Mouse (Mus musculus) lung, embryonic 14.5 days (tissue): Measurements from ENCODE around the gene Msi2. TPM values are rescaled to one million over a fixed set of nuclear protein-coding genes. Genes with fewer than 3 reads are reported as not detected.

Experiments used
- ATAC-seq: fragments of 200-750 bp; cut with Nextera tagmentation; 2 replicates; pipeline ENCODE4 v1.8.0; 2017; ENCODE audit warnings: mild to moderate bottlenecking, moderate TSS enrichment, moderate library complexity; ENCODE audit not compliant: insufficient read depth
- DNase-seq: peaks from one replicate; pipeline ENCODE4 v3.0.0-alpha.2; 2015
- H3K27ac ChIP-seq: fragments of 300-500 bp; sonication (generic); 2 replicates; pipeline ENCODE4 v1.5.1; 2014; ENCODE audit warnings: low read depth, mild to moderate bottlenecking, moderate library complexity
- H3K27me3 ChIP-seq: fragments of 300-500 bp; sonication (generic); 2 replicates; pipeline ENCODE4 v1.6.1; 2014; ENCODE audit warnings: low read length, control low read depth; ENCODE audit not compliant: insufficient read depth
- H3K36me3 ChIP-seq: fragments of 300-500 bp; sonication (generic); 2 replicates; pipeline ENCODE4 v1.6.1; 2014; ENCODE audit warnings: control low read depth; ENCODE audit not compliant: insufficient read depth
- H3K4me1 ChIP-seq: fragments of 300-500 bp; sonication (generic); 2 replicates; pipeline ENCODE4 v1.6.1; 2014; ENCODE audit warnings: antibody characterized with exemption, control low read depth; ENCODE audit not compliant: insufficient read depth
- H3K4me2 ChIP-seq: fragments of 300-500 bp; sonication (generic); 2 replicates; pipeline ENCODE4 v1.6.1; 2014; ENCODE audit warnings: mild to moderate bottlenecking
- H3K4me3 ChIP-seq: fragments of 300-500 bp; sonication (generic); 2 replicates; pipeline ENCODE4 v1.5.1; 2014; ENCODE audit warnings: low read depth, low read length
- H3K9ac ChIP-seq: fragments of 300-500 bp; sonication (generic); 2 replicates; pipeline ENCODE4 v1.6.1; 2014
- H3K9me3 ChIP-seq: fragments of 300-500 bp; sonication (generic); 2 replicates; pipeline ENCODE4 v1.6.1; 2016; ENCODE audit warnings: low read depth, low read length, control low read depth
- CTCF ChIP-seq: IDR thresholded peaks from 2 replicates; pipeline ENCODE4 v1.5.1; 2016; ENCODE audit warnings: antibody characterized with exemption, low read depth
- WGBS: fragments of 180-500 bp; shearing (Covaris S2); extraction: QIAGEN DNeasy Blood & Tissue Kit; methylation state at CpG from one replicate; pipeline ENCODE4 v1.1.7; 2014; 5-methylcytosine and 5-hydroxymethylcytosine counted together
- polyA plus RNA-seq: library from polyadenylated mRNA; unstranded; fragments of >200 nt; fragmentation: Nextera tagmentation; extraction: Ambion mirVana; gene quantifications from 2 replicates; pipeline ENCODE4 v1.2.1, GENCODE M21; 2014

Gene Msi2
- polyA plus RNA-seq, 1 experiment from 2014 or later: 12.7 TPM

- Histone ChIP-seq H3K9ac (no peak overlapping the region), H3K4me3 (no peak overlapping the region), H3K27ac (no peak overlapping the region), H3K4me2 (no peak overlapping the region), H3K9me3 (no peaks in the 10 kb centered on the region), H3K36me3 (peaks cover 29% of the 10 kb centered on the region), H3K4me1 (no peaks in the 10 kb centered on the region; the same call in none of the 2 replicates), H3K27me3 (no peaks in the 10 kb centered on the region)
- TF ChIP-seq CTCF: no peak
- peak; percentile 53 for DNase-seq
- peak; percentile 63; the same call in 1 of the 2 replicates for ATAC-seq
- WGBS: 48% methylated on average over 18 of the region's 18 CpGs
Observed at GRCm38 (mm10) chr11:88675526-88676353, 42.6 kb downstream of the Msi2 start.

- no peak overlapping the region for H3K4me2 ChIP-seq
- ATAC-seq: no peak
- H3K27me3 ChIP-seq: no peaks in the 10 kb centered on the region
- H3K9me3 ChIP-seq: no peaks in the 10 kb centered on the region
- H3K4me1 ChIP-seq: no peaks in the 10 kb centered on the region; the same call in 1 of the 2 replicates
- 60% methylated on average over 9 of the region's 9 CpGs for WGBS
- H3K36me3 ChIP-seq: peaks cover 29% of the 10 kb centered on the region
- H3K9ac ChIP-seq: no peak overlapping the region
- H3K4me3 ChIP-seq: no peak overlapping the region
- no peak for TF ChIP-seq CTCF
- H3K27ac ChIP-seq: no peak overlapping the region
- no peak for DNase-seq
Observed at GRCm38 (mm10) chr11:88674075-88674474, 44.2 kb downstream of the Msi2 start.

GRCm38 (mm10) chr11:88670925-88671324 lies 47.4 kb downstream of the Msi2 start:
- 86% methylated on average over 5 of the region's 5 CpGs for WGBS
- no peak overlapping the region for H3K9ac ChIP-seq
- H3K36me3 ChIP-seq: peaks cover 41% of the 10 kb centered on the region
- TF ChIP-seq CTCF: no peak
- no peak overlapping the region for H3K27ac ChIP-seq
- DNase-seq (no peak), ATAC-seq (no peak)
- H3K27me3 ChIP-seq: no peaks in the 10 kb centered on the region
- H3K4me2 ChIP-seq: no peak overlapping the region
- no peak overlapping the region for H3K4me3 ChIP-seq
- no peaks in the 10 kb centered on the region; the same call in 1 of the 2 replicates for H3K4me1 ChIP-seq
- H3K9me3 ChIP-seq: no peaks in the 10 kb centered on the region

GRCm38 (mm10) chr11:88669106-88669505 lies 49.2 kb downstream of the Msi2 start:
- Histone ChIP-seq H3K4me3 (no peak overlapping the region), H3K9ac (no peak overlapping the region), H3K9me3 (no peaks in the 10 kb centered on the region), H3K36me3 (peaks cover 41% of the 10 kb centered on the region), H3K4me1 (no peaks in the 10 kb centered on the region), H3K27ac (no peak overlapping the region), H3K27me3 (no peaks in the 10 kb centered on the region), H3K4me2 (no peak overlapping the region)
- no peak for ATAC-seq
- TF ChIP-seq CTCF: no peak
- 77% methylated on average over 7 of the region's 7 CpGs for WGBS
- no peak for DNase-seq

GRCm38 (mm10) chr11:88668345-88668744 lies 50.0 kb downstream of the Msi2 start:
- DNase-seq (no peak), ATAC-seq (no peak)
- Histone ChIP-seq H3K36me3 (peaks cover 45% of the 10 kb centered on the region), H3K4me2 (no peak overlapping the region), H3K27ac (no peak overlapping the region), H3K9me3 (no peaks in the 10 kb centered on the region), H3K4me1 (no peaks in the 10 kb centered on the region), H3K9ac (no peak overlapping the region), H3K27me3 (no peaks in the 10 kb centered on the region), H3K4me3 (no peak overlapping the region)
- TF ChIP-seq CTCF: no peak
- WGBS: 92% methylated on average over 14 of the region's 14 CpGs

- Histone ChIP-seq H3K4me2 (no peak overlapping the region), H3K9me3 (no peaks in the 10 kb centered on the region), H3K27me3 (no peaks in the 10 kb centered on the region), H3K4me3 (no peak overlapping the region), H3K36me3 (peaks cover 31% of the 10 kb centered on the region; the same call in 1 of the 2 replicates), H3K4me1 (no peaks in the 10 kb centered on the region; the same call in 1 of the 2 replicates), H3K27ac (no peak overlapping the region), H3K9ac (no peak overlapping the region)
- WGBS: 79% methylated on average over 15 of the region's 15 CpGs
- no peak for DNase-seq
- no peak for ATAC-seq
- no peak for TF ChIP-seq CTCF
Observed at GRCm38 (mm10) chr11:88665799-88666198, 52.5 kb downstream of the Msi2 start.

- Histone ChIP-seq H3K27me3 (no peaks in the 10 kb centered on the region), H3K9ac (no peak overlapping the region), H3K4me1 (no peaks in the 10 kb centered on the region; the same call in 1 of the 2 replicates), H3K36me3 (peaks cover 24% of the 10 kb centered on the region; the same call in 1 of the 2 replicates), H3K4me3 (no peak overlapping the region), H3K4me2 (no peak overlapping the region), H3K27ac (no peak overlapping the region), H3K9me3 (no peaks in the 10 kb centered on the region)
- DNase-seq (no peak), ATAC-seq (no peak)
- TF ChIP-seq CTCF: no peak
- WGBS: 70% methylated on average over 11 of the region's 11 CpGs
Observed at GRCm38 (mm10) chr11:88661444-88662180, 56.7 kb downstream of the Msi2 start.
